Mouse (Mus musculus) neural tube, postnatal 0 days (tissue): ENCODE results near the gene Pira2. TPM values are rescaled to one million over a fixed set of nuclear protein-coding genes. Genes with fewer than 3 reads are reported as not detected.

Source experiments
- polyA plus RNA-seq: library from polyadenylated mRNA; unstranded; fragments of >200 nt; fragmentation: Nextera tagmentation; extraction: Ambion mirVana; gene quantifications from 2 replicates; pipeline ENCODE4 v1.2.1, GENCODE M21; 2015

Pira2 gene
- polyA plus RNA-seq = 0.12 TPM in 1 of 2 replicates, not detected in the other

DNA sequence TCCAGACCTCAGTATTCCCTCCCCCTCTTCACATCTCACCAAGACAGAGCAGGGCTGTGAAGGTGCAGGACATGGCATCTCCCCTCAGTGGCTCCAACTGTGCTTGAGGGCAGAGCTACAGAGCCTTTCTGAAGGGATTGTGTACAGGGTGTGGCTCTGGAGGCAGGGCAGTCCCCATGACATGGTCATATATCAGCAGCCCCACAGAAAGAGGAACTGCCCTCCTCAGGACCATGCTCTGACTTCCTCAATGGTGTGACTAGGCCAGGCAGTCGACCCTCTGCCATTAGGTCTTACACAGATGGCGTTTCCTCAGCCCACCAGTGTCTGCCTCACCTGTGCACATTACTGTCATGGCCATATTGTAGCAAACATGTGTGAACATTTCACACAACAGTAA, at the start of gene Pira2:
Gene Pira2, minus strand, starts transcription at position 101 of the 400 bp plus-strand sequence.

DNA sequence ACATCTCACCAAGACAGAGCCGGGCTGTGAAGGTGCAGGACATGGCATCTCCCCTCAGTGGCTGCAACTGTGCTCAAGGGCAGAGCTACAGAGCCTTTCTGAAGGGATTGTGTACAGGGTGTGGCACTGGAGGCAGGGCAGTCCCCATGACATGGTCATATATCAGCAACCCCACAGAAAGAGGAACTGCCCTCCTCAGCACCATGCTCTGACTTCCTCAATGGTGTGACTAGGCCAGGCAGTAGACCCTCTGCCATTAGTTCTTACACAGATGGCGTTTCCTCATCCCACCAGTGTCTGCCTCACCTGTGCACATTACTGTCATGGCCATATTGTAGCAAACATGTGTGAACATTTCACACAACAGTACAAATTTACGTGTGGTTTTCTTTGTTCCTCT, 19.3 kb downstream of the Pira2 start, which contains the start of gene Gm15448:
Gene Gm15448, minus strand, starts transcription at position 89 of the 400 bp plus-strand sequence.

Other genes with a start within 250 kb of the Pira2 start
- 0.70 and 0.81 TPM in 2 replicates for gene Oscar, start 228.9 kb downstream of the Pira2 start, polyA plus RNA-seq
- 763 and 806 TPM in 2 replicates for gene Ndufa3, start 227.7 kb downstream of the Pira2 start, polyA plus RNA-seq
- 39.5 and 40.5 TPM in 2 replicates for gene Tfpt, start 215.1 kb downstream of the Pira2 start, polyA plus RNA-seq
- gene Prpf31, start 215.1 kb downstream of the Pira2 start, polyA plus RNA-seq = 67.2 and 73.1 TPM in 2 replicates
- gene Cnot3, start 199.8 kb downstream of the Pira2 start, polyA plus RNA-seq = 26.0 and 32.7 TPM in 2 replicates
- gene Leng1, start 179.2 kb downstream of the Pira2 start, polyA plus RNA-seq = 13.7 and 13.8 TPM in 2 replicates
- gene Tmc4, start 167.5 kb downstream of the Pira2 start, polyA plus RNA-seq = 5.1 and 5.2 TPM in 2 replicates
- gene Tsen34, start 152.2 kb downstream of the Pira2 start, polyA plus RNA-seq = 279 and 315 TPM in 2 replicates
- gene Mboat7, start 151.5 kb downstream of the Pira2 start, polyA plus RNA-seq = 133 and 139 TPM in 2 replicates
- 694 and 758 TPM in 2 replicates for gene Rps9, start 141.1 kb downstream of the Pira2 start, polyA plus RNA-seq
- gene Pirb, start 124.7 kb downstream of the Pira2 start, polyA plus RNA-seq = 0.37 and 0.45 TPM in 2 replicates
- not detected in 2 replicates for gene Gm15448, start 19.4 kb downstream of the Pira2 start, polyA plus RNA-seq
- 0.17 TPM in 1 of 2 replicates, not detected in the other for gene Gm14548, start 53.1 kb upstream of the Pira2 start, polyA plus RNA-seq
- gene Lilra6, start 70.5 kb upstream of the Pira2 start, polyA plus RNA-seq = 0.06 TPM in 1 of 2 replicates, not detected in the other
- gene Lair1, start 218.2 kb upstream of the Pira2 start, polyA plus RNA-seq = 4.8 and 5.0 TPM in 2 replicates